Mouse (Mus musculus): Measurements from ENCODE around the gene Adamts7. TPM values are rescaled to one million over a fixed set of nuclear protein-coding genes. Genes with fewer than 3 reads are reported as not detected.

Adamts7 gene
- polyA plus RNA-seq, 1 experiment from 2014 or later = 9.9 TPM

DNA sequence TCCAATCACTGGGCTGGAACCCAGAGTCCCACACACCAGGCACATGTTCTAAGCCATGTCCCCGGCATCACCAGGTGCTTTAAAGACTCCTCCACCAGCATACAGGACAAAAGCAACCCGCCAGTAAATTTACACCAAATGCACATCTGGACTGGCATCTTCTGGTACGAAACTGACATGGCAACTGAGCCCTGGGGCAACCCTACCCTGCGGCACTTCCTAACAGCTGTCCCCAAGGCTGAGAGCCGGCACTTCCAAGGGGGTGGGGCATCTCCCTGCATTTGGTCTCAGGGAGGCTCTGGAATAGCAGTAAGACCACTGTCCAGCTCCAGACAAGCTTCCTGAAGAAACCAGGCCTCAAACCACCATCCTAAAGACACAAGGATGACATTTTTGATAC, 40.4 kb downstream of the Adamts7 start:
- H3K9me3 ChIP-seq = no peaks in the 10 kb centered on the region
- no peak overlapping the region for H3K4me3 ChIP-seq
- H3K4me1 ChIP-seq = no peaks in the 10 kb centered on the region
- H3K27me3 ChIP-seq (replicated peaks) = no peaks in the 10 kb centered on the region
- no peak overlapping the region for H3K27ac ChIP-seq
- peaks cover 3% of the 10 kb centered on the region; the same call in 1 of the 2 replicates for H3K36me3 ChIP-seq (replicated peaks)
- H3K9ac ChIP-seq = no peak overlapping the region
- 85% methylated on average over 5 of the region's 5 CpGs for WGBS
- no peak for ATAC-seq (replicated peaks)
- no peak overlapping the region for H3K4me2 ChIP-seq

DNA sequence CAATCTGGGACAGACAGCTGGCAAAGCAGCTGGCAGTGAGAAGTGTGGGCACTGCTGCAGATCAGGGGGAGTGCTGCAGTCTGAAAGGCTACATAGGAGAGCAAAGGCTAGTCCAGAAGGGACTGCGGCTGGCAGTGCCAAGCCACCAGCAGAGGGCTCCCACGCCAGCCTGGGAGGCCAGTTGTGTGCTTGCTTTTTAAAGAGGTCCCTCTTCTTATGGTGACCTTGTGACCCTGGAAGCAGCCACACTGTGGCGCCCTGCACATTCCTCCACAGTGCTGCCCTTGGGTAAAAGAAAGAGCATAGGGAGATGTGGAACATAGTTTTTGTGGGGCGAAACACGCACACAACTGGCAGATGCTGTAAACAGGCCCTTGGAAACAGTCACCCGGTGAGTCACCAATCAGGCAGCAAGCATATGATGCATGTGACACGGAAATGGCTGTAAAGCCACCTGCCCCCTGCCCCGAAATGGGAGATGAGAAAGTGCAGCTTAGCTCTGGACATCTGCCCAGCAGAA, 41.6 kb downstream of the Adamts7 start:
- Histone ChIP-seq H3K4me1 (no peaks in the 10 kb centered on the region), H3K9me3 (no peaks in the 10 kb centered on the region), H3K27me3 (replicated peaks) (no peaks in the 10 kb centered on the region), H3K27ac (no peak overlapping the region), H3K36me3 (replicated peaks) (peaks cover 3% of the 10 kb centered on the region; the same call in 1 of the 2 replicates), H3K4me3 (no peak overlapping the region), H3K9ac (no peak overlapping the region), H3K4me2 (no peak overlapping the region)
- 64% methylated on average over 8 of the region's 8 CpGs for WGBS
- no peak for ATAC-seq (replicated peaks)

DNA sequence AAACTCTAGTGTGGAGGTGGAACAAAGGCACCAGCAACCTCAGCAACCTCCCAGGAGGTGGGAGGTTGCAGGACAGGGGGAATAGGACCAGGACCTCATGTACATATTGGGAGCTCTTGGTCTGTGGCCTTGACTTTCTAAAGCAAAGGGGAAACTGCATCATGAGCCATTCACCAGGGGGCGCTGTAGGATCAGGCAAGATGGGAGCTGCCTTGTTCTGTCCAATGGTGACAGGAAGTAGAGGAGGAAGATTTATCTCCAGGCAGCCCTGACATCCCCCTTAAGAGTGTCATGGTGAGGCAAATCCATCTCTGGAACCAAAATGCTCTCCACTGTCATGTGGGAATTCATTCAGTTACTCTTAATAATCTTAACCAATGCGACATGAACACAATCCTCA, 43.6 kb downstream of the Adamts7 start:
- Histone ChIP-seq H3K36me3 (replicated peaks) (no peaks in the 10 kb centered on the region), H3K4me3 (no peak overlapping the region), H3K27me3 (replicated peaks) (no peaks in the 10 kb centered on the region), H3K27ac (no peak overlapping the region), H3K4me2 (no peak overlapping the region), H3K9me3 (no peaks in the 10 kb centered on the region), H3K9ac (no peak overlapping the region), H3K4me1 (no peaks in the 10 kb centered on the region)
- ATAC-seq (replicated peaks) = peak; percentile 63
- 43% methylated on average over 2 of the region's 2 CpGs for WGBS

DNA sequence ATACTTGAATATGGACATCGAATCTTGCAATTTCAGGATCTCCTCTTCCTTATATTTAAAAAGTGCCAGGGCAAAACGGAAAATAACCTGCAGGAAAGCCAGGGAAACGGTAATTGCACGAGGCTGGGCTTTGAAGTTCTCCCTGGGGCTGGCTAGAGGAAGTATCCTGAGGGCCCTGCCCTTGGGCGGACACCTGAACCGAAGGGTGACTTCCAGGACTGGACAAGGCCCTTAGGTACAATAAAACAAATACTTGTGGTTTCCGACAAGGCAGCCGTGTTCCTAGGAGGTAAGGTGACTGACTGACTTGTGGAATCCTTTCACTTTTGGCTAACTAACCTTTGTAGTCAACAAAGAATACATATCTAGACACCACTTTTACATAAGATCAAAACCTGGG, 44.9 kb downstream of the Adamts7 start:
- 86% methylated on average over 8 of the region's 8 CpGs for WGBS
- Histone ChIP-seq H3K27ac (no peak overlapping the region), H3K4me3 (no peak overlapping the region), H3K36me3 (replicated peaks) (no peaks in the 10 kb centered on the region), H3K27me3 (replicated peaks) (no peaks in the 10 kb centered on the region), H3K9ac (no peak overlapping the region), H3K4me1 (no peaks in the 10 kb centered on the region), H3K4me2 (no peak overlapping the region), H3K9me3 (no peaks in the 10 kb centered on the region)
- ATAC-seq (replicated peaks) = no peak

DNA sequence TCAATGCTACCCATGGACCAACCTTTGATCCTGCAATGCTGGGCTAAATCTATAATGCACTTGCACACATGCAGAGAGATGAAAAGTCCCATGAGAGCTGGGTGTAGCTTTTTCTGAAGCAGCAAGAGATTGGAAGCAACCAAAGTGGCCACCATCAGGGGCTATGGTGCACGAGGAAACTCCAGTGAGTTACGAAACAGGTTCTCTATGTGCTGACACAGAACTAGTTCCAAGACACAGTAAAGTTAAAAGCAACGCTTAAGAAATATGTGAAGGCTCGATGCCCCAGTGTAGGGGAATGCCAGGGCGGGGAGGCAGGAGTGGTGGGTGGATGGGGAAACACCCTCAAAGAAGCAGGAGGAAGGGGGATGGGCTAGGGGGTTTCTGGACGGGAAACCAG, 45.8 kb downstream of the Adamts7 start:
- WGBS = 86% methylated on average over 6 of the region's 6 CpGs
- H3K9ac ChIP-seq = no peak overlapping the region

DNA sequence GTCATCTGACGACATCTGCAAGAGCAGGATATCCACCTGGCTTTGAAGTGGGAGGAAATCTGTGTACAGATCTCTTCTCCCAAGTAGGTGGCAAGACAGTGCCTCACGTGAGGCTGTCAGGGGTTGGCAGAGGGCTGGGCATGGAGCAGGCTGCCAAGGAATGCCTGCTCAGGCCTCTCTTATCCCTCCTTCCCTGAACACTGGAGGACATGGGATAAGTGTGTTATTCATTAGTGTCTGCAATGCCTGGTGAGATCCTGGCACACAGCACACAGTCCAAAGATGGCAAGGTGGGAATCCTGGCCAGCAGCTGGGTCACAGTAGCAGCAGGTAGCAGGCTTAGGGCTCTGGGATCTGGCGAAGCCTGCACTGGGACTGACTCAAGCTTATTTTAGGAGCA, 50.3 kb downstream of the Adamts7 start:
- Histone ChIP-seq H3K4me3 (no peak overlapping the region), H3K4me2 (no peak overlapping the region), H3K4me1 (no peaks in the 10 kb centered on the region), H3K27ac (no peak overlapping the region), H3K9ac (no peak overlapping the region), H3K36me3 (replicated peaks) (no peaks in the 10 kb centered on the region; the same call in 1 of the 2 replicates), H3K9me3 (no peaks in the 10 kb centered on the region), H3K27me3 (replicated peaks) (no peaks in the 10 kb centered on the region)
- no peak for ATAC-seq (replicated peaks)
- 81% methylated on average over 3 of the region's 3 CpGs for WGBS

More for the DNA sequence above, 45.8 kb downstream of the Adamts7 start:
- ATAC-seq (replicated peaks) = no peak
- Histone ChIP-seq H3K36me3 (replicated peaks) (no peaks in the 10 kb centered on the region), H3K4me3 (no peak overlapping the region), H3K27me3 (replicated peaks) (no peaks in the 10 kb centered on the region), H3K27ac (no peak overlapping the region), H3K9me3 (no peaks in the 10 kb centered on the region), H3K4me2 (no peak overlapping the region), H3K4me1 (no peaks in the 10 kb centered on the region)

DNA sequence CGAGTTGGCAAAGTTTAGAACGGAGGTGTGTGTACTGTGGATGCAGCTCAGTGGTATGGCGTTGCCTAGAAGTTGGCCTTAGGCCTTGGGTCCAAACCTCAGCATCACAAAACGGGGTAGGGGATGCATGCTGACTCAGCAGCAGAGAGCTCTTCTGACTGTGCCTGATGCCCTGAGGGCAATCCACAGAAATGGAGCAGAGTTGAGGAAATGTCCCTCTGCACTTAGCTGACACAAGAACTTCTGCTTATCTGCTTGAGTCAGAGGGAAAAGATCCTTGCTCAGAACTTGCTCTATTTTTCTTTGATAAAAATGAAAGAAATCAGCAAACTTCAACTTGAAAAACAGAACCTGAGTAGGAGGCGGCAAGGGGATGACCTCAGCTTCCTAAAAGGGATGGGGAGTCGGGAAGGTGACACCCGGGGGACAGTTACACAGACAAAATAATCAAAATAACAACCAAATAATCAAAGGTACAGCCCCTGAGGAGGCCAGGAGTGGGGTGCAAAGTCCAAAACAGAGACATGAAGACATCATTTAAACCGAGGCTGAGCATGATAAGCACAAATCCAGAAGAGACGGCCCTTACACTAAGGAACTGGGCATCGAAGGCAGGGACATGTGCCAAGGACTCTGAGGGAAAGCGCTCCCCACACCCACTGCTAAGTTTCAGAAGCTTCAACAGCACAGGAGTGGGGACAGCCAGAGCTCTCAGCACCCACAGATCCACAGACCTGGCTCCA, 53.6 kb downstream of the Adamts7 start:
- H3K4me3 ChIP-seq = no peak overlapping the region
- H3K9ac ChIP-seq = no peak overlapping the region
- no peaks in the 10 kb centered on the region for H3K27me3 ChIP-seq (replicated peaks)
- no peak overlapping the region for H3K27ac ChIP-seq
- WGBS = 82% methylated on average over 11 of the region's 11 CpGs
- H3K4me2 ChIP-seq = no peak overlapping the region
- no peaks in the 10 kb centered on the region for H3K4me1 ChIP-seq
- H3K9me3 ChIP-seq = no peaks in the 10 kb centered on the region
- H3K36me3 ChIP-seq (replicated peaks) = no peaks in the 10 kb centered on the region; the same call in 1 of the 2 replicates
- no peak for ATAC-seq (replicated peaks)

DNA sequence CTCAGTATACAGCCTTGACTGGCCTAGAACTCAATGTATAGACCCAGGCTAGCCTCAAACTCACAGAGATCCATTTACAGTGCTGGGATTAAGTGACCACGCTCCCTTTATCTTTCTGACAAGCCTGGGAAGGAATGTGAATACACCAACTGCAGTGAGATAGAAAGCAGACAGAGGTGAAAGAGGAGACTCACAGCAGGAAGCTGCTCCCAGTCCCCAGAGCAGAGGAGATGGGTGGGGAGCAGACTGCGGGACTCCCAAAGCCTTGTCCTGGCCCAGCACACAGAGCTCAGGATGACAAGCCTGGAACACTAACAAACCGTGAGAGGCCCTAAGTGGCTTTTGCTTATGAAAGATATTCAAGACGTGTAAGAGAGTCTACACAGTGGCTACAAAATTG, 54.6 kb downstream of the Adamts7 start:
- WGBS = 51% methylated on average over 4 of the region's 4 CpGs
- H3K9ac ChIP-seq = no peak overlapping the region
- H3K27me3 ChIP-seq (replicated peaks) = no peaks in the 10 kb centered on the region
- no peak overlapping the region for H3K27ac ChIP-seq
- no peaks in the 10 kb centered on the region for H3K4me1 ChIP-seq
- no peak overlapping the region for H3K4me3 ChIP-seq
- no peaks in the 10 kb centered on the region for H3K9me3 ChIP-seq
- H3K36me3 ChIP-seq (replicated peaks) = peaks cover 5% of the 10 kb centered on the region; the same call in 1 of the 2 replicates
- ATAC-seq (replicated peaks) = no peak
- H3K4me2 ChIP-seq = no peak overlapping the region

DNA sequence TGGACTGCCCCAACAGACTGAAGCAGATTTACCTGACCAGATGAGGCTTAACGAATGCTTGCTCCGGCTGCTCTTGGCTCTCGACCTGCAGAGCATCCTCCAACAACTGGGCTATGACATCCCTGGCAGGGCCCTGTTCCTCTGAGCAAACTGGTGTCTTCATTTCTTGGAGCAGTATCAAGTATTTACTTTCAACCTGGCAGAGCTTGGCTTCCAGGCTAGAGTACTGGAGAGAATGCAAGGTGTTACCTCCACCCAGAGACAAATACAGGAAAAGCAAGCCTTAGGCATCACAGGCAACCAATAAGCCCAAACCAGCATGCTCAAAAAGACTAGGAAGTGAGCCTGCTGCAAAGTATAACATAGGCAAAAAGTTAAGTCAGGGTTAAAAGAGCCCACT, 59.4 kb downstream of the Adamts7 start:
- Histone ChIP-seq H3K4me3 (no peak overlapping the region), H3K4me1 (no peaks in the 10 kb centered on the region), H3K9me3 (no peaks in the 10 kb centered on the region), H3K4me2 (no peak overlapping the region), H3K36me3 (replicated peaks) (peaks cover 5% of the 10 kb centered on the region; the same call in 1 of the 2 replicates), H3K27ac (no peak overlapping the region), H3K27me3 (replicated peaks) (no peaks in the 10 kb centered on the region), H3K9ac (no peak overlapping the region)
- ATAC-seq (replicated peaks) = no peak
- WGBS = 90% methylated on average over 3 of the region's 3 CpGs

DNA sequence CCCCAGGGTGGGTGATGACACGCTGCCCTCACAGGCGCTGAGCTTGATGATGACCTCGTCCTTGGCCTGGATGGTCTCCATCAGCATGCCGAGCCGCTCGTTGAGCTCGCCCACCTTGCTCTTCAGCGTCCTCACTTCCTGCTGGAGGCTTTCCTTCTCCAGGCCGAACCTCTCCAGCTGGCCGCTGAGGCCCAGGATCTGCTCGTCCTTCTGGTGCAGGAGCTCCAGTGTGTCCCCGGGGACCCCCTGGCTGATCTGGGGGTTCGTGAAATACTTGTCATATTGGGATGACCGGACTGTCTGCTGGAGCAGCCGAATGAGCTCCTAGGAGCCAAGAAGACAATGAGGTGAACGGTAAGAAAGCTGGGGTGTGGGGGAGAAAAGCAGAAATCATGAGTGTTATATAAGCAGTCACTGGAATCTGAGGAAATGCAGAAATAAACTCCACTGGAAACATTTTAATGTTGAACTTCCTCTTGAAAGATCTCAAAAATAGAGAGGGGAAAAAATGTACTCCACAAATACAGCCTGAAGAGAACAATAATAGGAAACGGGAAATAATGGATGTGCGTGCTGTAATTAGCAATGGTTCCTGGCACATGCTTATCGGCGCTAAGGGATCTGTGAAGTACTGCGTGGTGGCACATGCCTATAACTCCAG, 63.3 kb downstream of the Adamts7 start:
- Histone ChIP-seq H3K4me2 (no peak overlapping the region), H3K9ac (no peak overlapping the region), H3K27ac (no peak overlapping the region), H3K27me3 (replicated peaks) (no peaks in the 10 kb centered on the region), H3K36me3 (replicated peaks) (0 out of 2 replicates have a peak, but pooled peaks cover 5% of the 10 kb centered on the region), H3K4me1 (no peaks in the 10 kb centered on the region), H3K9me3 (no peaks in the 10 kb centered on the region), H3K4me3 (no peak overlapping the region)
- ATAC-seq (replicated peaks) = no peak
- WGBS = 88% methylated on average over 21 of the region's 21 CpGs

DNA sequence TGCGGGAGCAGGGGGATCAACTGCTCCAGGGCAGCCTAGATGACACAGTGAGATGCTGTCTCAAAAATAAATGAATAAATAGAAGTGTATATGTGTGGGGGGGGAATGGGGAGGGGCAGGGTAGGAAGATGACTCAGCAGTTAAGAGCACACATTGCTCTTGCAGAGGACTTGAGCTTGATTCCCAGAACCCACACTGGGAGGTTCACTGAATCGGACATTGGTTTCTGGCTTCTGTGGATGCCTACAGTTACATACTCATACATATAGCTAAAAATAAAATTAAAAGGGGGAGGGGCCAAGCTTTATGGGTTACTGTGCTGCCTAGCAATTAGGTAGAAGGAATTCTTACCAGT, 63.9 kb downstream of the Adamts7 start:
- no peak overlapping the region for H3K9ac ChIP-seq
- H3K27ac ChIP-seq = no peak overlapping the region
- H3K27me3 ChIP-seq (replicated peaks) = no peaks in the 10 kb centered on the region
- 0 out of 2 replicates have a peak, but pooled peaks cover 5% of the 10 kb centered on the region for H3K36me3 ChIP-seq (replicated peaks)
- H3K4me2 ChIP-seq = no peak overlapping the region
- H3K9me3 ChIP-seq = no peaks in the 10 kb centered on the region
- H3K4me1 ChIP-seq = no peaks in the 10 kb centered on the region
- ATAC-seq (replicated peaks) = no peak
- H3K4me3 ChIP-seq = no peak overlapping the region
- 81% methylated on average over 2 of the region's 2 CpGs for WGBS

DNA sequence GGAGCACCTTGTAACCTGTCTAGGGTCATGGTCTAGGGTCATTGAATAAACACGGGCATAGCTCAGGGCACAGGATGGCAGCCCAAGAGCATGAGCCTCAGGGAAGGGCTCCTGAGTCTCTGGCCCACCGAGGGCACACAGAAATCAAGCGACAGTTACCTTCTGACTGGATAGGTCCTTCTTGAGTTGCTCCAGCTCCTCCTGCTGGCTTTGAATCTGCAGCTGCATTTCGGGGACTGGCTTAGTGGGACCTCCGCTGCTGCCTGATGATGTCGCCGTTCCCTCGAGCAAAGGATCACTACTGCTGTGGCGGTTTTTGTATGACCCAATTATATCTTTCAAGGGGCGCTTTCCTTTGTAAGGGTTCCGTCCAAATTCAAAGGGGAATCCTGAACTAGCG, 64.3 kb downstream of the Adamts7 start:
- Histone ChIP-seq H3K4me1 (no peaks in the 10 kb centered on the region), H3K36me3 (replicated peaks) (0 out of 2 replicates have a peak, but pooled peaks cover 3% of the 10 kb centered on the region), H3K4me2 (no peak overlapping the region), H3K27ac (no peak overlapping the region), H3K9me3 (no peaks in the 10 kb centered on the region), H3K27me3 (replicated peaks) (no peaks in the 10 kb centered on the region), H3K9ac (no peak overlapping the region), H3K4me3 (no peak overlapping the region)
- no peak for ATAC-seq (replicated peaks)
- WGBS = 77% methylated on average over 12 of the region's 12 CpGs

Measured in midbrain, embryonic 15.5 days (tissue).